Mouse (Mus musculus) forebrain, embryonic 14.5 days (tissue): ENCODE measurements around the gene Pik3r5. TPM values are rescaled to one million over a fixed set of nuclear protein-coding genes. Genes with fewer than 3 reads are reported as not detected.

Source experiments
- polyA plus RNA-seq: library from polyadenylated mRNA; unstranded; fragments of >200 nt; fragmentation: Nextera tagmentation; extraction: Ambion mirVana; gene quantifications from 2 replicates; pipeline ENCODE4 v1.2.1, GENCODE M21; 2014

The Pik3r5 gene
- polyA plus RNA-seq, 1 experiment from 2014 or later, result 0.11 TPM

Other genes with a start within 250 kb of the Pik3r5 start
- gene Ntn1, start 31.3 kb upstream of the Pik3r5 start, polyA plus RNA-seq, result 3.5 TPM in 2 replicates
- gene Pik3r6, start 70.9 kb downstream of the Pik3r5 start, polyA plus RNA-seq, result 1.3 and 1.4 TPM in 2 replicates
- not detected in 2 replicates for gene Mfsd6l, start 124.1 kb downstream of the Pik3r5 start, polyA plus RNA-seq
- 0.31 and 0.39 TPM in 2 replicates for gene Ccdc42, start 154.9 kb downstream of the Pik3r5 start, polyA plus RNA-seq